In genomic region chr12:83018005-83018404, GRCm38 (mm10) we compare ENCODE assay signal across 10 mouse cellular contexts.
DNase-seq lines count a peak whose midpoint lies in the region; ATAC-seq lines count a peak whose summit lies in the region.
"Had no signal": no experiment of that assay in that cellular context is flagged by ENCODE, and none has a peak within 500 bp of the region (broad histone marks: within the 10 kb centered on the region; RNA-seq: fewer than 3 reads in every experiment).

No protein-coding gene starts in this region.

- H3K9me3 ChIP-seq in neural tube, embryonic 15.5 days (replicated peaks): no peaks in the 10 kb centered on the region
- no peaks in the 10 kb centered on the region for H3K9me3 ChIP-seq in limb, embryonic 10.5 days (replicated peaks)
- H3K9me3 ChIP-seq: heart, embryonic 15.5 days; stomach, embryonic 15.5 days had no signal

- peak; percentile 89 for DNase-seq in neural tube, embryonic 10.5 days (ENCODE audit: extremely low spot score, low spot score)
- peak; percentile 82 for DNase-seq in brain, embryonic 18.5 days (ENCODE audit: low read depth, low spot score)
- peak; percentile 42 for DNase-seq in fibroblast of lung, adult 2 months (ENCODE audit: low read depth)
- DNase-seq in hindlimb bud, embryonic 11.5 days (ENCODE audit: extremely low spot score, low read depth, low spot score): peak; percentile 85
- peak; percentile 89 for DNase-seq in limb, embryonic 10.5 days (ENCODE audit: low spot score)
- DNase-seq in retina, postnatal 1 day: peak; percentile 89
- DNase-seq in urinary bladder, postnatal 25 days (ENCODE audit: low spot score): peak; percentile 81

- no peak overlapping the region for H3K27ac ChIP-seq in neural tube, embryonic 15.5 days (replicated peaks)
- H3K27ac ChIP-seq in limb, embryonic 10.5 days: no peak overlapping the region
- H3K27ac ChIP-seq: heart, embryonic 15.5 days; stomach, embryonic 15.5 days had no signal

- 7% methylated on average over 3 of the region's 3 CpGs for WGBS in neural tube, embryonic 15.5 days
- WGBS in limb, embryonic 10.5 days: 11% methylated on average over 3 of the region's 3 CpGs

- no peak for ATAC-seq in neural tube, embryonic 15.5 days (ENCODE audit: low FRiP score)

- H3K4me2 ChIP-seq in neural tube, embryonic 15.5 days: no peak overlapping the region
- H3K4me2 ChIP-seq: heart, embryonic 15.5 days; stomach, embryonic 15.5 days had no signal

- H3K9ac ChIP-seq in neural tube, embryonic 15.5 days (replicated peaks): no peak overlapping the region
- H3K9ac ChIP-seq: heart, embryonic 15.5 days; stomach, embryonic 15.5 days had no signal

- 0 out of 2 replicates have a peak, but pooled peaks cover 6% of the 10 kb centered on the region for H3K27me3 ChIP-seq in neural tube, embryonic 15.5 days (replicated peaks)
- no peaks in the 10 kb centered on the region for H3K27me3 ChIP-seq in limb, embryonic 10.5 days (ENCODE audit: low read depth, poor library complexity, severe bottlenecking)
- H3K27me3 ChIP-seq: heart, embryonic 15.5 days; stomach, embryonic 15.5 days had no signal

- no peaks in the 10 kb centered on the region for H3K4me1 ChIP-seq in neural tube, embryonic 15.5 days
- 0 out of 2 replicates have a peak, but pooled peaks cover 3% of the 10 kb centered on the region for H3K4me1 ChIP-seq in limb, embryonic 10.5 days
- H3K4me1 ChIP-seq: stomach, embryonic 15.5 days had no signal

- no peak overlapping the region for H3K4me3 ChIP-seq in neural tube, embryonic 15.5 days (replicated peaks)
- no peak overlapping the region for H3K4me3 ChIP-seq in limb, embryonic 10.5 days
- H3K4me3 ChIP-seq: heart, embryonic 15.5 days; stomach, embryonic 15.5 days had no signal

- H3K36me3 ChIP-seq in neural tube, embryonic 15.5 days: no peaks in the 10 kb centered on the region
- no peaks in the 10 kb centered on the region for H3K36me3 ChIP-seq in limb, embryonic 10.5 days
- H3K36me3 ChIP-seq: heart, embryonic 15.5 days; stomach, embryonic 15.5 days had no signal
